Mouse (Mus musculus) layer of hippocampus, adult 2 months (tissue): Measurements from ENCODE around the gene Clptm1. TPM values are rescaled to one million over a fixed set of nuclear protein-coding genes. Genes with fewer than 3 reads are reported as not detected.

Experiments
- DNase-seq, 2 experiments: peaks; one replicate each; pipeline ENCODE4 v3.0.0; 2022; ENCODE audit warnings: low spot score in 2 of 2
- H3K27ac ChIP-seq: fragments of 200-600 bp; 2 replicates; pipeline ENCODE4 v1.8.1; 2022
- H3K4me3 ChIP-seq: fragments of 200-600 bp; 2 replicates; pipeline ENCODE4 v1.8.1; 2022; ENCODE audit warnings: mild to moderate bottlenecking
- CTCF ChIP-seq: fragments of 200-600 bp; conservative IDR thresholded peaks from 2 replicates; pipeline ENCODE4 v1.8.1; 2022; ENCODE audit warnings: antibody characterized with exemption, mild to moderate bottlenecking, moderate library complexity
- total RNA-seq, 2 experiments: library from RNA; stranded (reverse); gene quantifications; 2 replicates each; pipeline ENCODE4 v1.2.3; 2021

Gene Clptm1
- total RNA-seq, 2 experiments from 2014 or later = 136 to 151 TPM

DNA sequence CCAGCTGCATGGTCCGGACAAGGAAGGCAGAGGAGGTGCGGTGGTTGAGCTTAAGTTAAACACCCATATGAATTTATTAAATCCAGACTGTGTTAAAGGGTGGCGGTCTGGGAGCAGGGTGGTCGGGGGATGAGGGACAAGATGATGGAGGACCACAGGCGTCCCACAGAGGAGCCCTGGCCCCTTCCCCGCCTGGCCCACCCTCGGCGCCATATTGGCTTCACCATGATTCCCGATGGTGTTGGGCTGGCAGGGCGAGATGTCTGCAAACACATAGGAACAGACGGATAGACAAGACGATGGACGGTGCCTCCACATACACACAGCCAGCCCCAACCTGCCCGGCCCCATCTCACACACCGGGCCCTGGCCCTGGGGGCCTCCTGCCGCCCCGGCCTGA is 31.6 kb downstream of the Clptm1 start:
- no peak overlapping the region for H3K4me3 ChIP-seq
- TF ChIP-seq CTCF = no peak

DNA sequence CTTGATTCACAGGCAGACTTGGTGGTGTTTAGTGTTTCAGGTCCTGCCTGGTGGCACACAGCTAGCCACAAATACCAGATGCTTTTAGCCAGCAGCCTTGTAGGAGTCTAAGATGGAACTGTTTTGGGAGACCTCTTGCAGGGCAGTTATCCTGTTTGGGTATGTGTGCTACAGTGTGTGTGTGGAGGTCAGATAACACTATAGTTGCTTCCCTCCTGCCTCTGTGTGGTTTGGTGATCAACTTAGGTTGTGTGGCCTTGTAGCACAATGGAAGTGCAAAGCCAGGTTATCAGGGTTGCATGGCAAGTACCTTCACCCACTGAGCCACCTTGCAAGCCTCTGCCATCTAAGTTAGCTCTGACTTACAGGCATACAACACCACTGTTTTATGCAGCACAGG is 32.1 kb downstream of the Clptm1 start:
- no peak for TF ChIP-seq CTCF
- Histone ChIP-seq H3K27ac (no peak overlapping the region), H3K4me3 (no peak overlapping the region)
- DNase-seq = no peak

More for the DNA sequence above, 31.6 kb downstream of the Clptm1 start:
- no peak overlapping the region for H3K27ac ChIP-seq
- no peak for DNase-seq

DNA sequence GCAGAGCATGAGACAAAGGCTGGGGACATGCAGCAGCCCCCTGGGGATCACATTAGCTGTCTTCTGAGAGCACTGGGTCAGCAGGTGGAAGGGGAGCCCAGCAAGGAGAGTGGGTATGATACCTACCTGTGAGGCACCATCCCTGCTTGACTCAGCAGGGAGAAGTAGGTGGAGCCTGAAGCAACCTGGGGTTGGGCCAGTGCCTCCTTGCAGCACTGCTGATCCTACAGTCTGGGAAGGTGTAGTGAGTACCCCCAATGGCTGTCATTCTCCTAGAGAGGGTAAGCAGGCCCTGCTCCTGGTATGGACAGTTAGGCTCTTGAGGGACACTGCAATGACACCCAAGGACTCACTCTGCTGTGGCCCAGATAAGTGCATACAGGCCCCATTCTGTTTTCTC is 32.6 kb downstream of the Clptm1 start:
- H3K4me3 ChIP-seq = no peak overlapping the region
- no peak overlapping the region for H3K27ac ChIP-seq
- no peak for TF ChIP-seq CTCF
- no peak for DNase-seq

DNA sequence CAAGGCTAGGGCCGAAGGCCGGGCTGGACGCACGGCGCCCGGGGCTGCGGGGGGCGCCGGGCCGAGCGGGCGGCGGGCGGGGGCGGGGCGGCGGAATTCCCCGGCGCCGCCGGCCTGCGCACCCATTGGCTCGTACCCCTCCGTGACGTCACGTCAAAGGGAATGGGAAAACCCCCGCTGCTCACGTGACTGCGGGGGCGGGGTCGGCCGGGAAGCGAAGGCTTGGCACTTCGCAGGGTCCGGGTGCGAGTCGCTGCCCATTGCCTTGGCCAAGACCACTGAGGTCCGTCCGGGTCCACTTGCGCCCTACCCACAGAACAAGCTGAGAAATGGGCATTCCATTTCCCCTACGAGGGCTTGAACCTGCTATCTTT is 35.5 kb downstream of the Clptm1 start, which contains the start of gene Relb:
Gene Relb (minus strand): TSS at position 78 of the 374 bp plus-strand sequence.
- peak; percentile 87 to 93 for DNase-seq
- peak within 1 kb of the TSS; percentile 86 for H3K27ac ChIP-seq
- peak within 1 kb of the TSS; percentile 91 for H3K4me3 ChIP-seq
- TF ChIP-seq CTCF = no peak

DNA sequence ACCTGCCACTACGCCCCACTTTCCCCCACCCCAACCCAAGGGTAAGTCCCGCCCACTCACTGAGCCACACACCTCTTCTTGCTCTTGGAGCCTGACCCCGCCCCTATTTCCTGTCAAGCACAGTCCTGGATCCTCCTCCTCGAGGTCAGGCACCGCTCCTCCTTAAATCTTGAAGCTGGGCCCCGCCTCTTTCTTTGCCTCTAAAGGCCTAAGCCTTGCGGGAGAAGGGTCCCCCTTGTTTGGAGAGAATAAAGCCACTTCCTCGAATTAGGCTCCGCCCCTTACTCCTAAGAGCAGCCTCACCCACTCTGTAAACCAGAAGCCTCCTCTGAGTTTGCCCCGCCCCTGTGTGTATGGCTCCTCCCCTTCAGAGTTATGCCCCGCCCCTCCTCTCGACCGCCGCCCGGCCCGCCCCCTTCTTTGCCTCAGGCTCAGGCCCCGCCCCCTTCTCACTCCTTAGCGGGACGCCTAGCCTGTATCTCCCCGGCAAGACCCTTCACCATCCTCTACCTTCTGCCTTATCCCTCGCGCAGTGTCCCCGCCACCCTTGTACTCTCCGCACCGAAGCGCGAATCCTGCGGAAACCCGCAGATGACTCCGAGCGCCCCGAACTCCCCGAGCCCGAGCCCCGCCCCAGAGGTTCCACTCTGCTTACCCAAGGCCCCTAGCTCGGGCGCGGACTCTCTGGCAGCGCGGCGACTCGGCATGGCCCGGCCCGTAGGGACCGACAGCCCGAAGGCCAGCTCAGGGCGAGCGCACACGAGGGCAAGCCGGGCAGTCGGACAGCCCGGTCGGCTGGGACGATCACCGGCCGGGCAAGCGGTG is 36.1 kb downstream of the Clptm1 start:
- Histone ChIP-seq H3K27ac (peak overlapping the region; percentile 86), H3K4me3 (peak overlapping the region; percentile 91)
- DNase-seq = peak; percentile 82 to 90
- no peak for TF ChIP-seq CTCF

DNA sequence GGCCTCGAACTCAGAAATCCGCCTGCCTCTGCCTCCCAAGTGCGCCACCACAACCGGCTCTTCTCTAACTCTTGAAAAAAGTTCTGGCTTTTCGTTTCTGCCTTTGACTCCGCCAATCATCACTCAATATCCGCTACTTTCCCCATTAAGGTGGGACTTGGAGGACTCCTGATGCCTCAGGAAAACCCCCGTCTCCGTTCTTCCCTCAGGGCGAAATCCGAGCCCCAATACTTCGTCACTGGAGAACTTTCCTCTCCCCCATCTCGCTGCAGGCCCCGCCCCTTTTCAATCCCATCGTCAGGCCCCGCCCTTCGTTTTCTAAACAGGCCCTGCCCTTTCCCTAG is 36.7 kb downstream of the Clptm1 start:
- no peak for TF ChIP-seq CTCF
- no peak for DNase-seq
- Histone ChIP-seq H3K27ac (peak overlapping the region; percentile 86; the same call in 1 of the 2 replicates), H3K4me3 (peak overlapping the region; percentile 91)

DNA sequence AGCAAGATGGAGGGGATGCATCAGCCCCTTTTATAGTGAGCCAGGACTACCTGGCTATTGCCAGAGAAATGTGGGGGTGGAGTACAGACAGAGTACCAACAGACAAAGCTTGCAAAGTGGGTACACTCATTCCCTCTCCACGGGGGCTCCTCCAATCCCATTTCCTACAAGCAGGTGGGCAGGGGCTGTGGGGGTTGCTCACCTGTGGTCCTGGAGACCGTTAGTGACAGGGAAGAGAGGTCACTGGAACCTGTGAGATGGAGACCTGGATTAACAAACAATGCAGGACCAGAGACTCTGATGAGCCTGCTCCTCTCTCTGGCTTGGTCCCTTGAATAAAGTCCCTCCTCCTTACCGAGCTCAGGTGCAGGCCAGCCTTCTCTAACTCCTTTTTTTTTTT is 37.1 kb downstream of the Clptm1 start:
- Histone ChIP-seq H3K27ac (no peak overlapping the region), H3K4me3 (0 out of 2 replicates have a peak overlapping the region, but pooled peaks have one; percentile 91)
- TF ChIP-seq CTCF = no peak
- DNase-seq = no peak

DNA sequence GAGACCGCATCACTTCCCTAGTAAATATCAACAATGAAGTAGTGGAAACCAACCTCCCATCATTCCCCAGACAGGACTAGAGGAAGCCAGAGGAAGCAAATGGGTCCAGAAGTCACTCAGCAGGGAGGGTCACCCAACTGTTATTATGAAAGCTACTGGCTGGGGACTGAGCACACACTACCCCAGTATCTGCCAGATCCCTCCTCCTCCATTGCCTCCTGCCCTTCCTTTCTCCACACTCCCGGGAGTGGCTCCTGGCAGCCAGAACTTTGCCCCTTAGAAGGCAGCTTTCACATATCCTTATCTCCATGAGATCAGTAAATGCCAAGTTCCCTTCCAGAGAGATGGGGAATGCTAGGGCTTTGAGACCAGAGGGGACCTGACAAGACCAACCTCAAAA is 41.4 kb downstream of the Clptm1 start:
- no peak overlapping the region for H3K4me3 ChIP-seq
- no peak for DNase-seq
- TF ChIP-seq CTCF = no peak
- H3K27ac ChIP-seq = no peak overlapping the region

DNA sequence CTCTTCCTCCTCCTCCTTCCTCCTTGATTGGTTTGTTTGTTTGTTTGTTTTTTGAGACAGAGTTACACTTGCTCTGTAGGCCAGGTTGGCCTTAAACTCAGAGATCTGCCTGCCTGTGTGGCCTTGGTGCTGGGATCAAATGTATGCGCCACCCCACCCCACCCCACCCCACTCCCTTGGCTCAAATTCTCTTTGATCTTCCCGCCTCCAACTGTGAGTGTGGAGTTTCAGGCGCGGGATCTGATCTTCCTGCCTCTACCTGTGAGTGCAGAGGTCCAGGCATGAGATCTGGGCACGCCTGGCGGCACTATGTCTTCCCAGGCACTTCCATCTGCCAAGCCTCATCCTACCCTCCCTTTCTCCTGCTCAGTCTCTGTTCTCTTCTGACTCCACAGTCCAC is 42.6 kb downstream of the Clptm1 start:
- no peak for DNase-seq
- Histone ChIP-seq H3K27ac (no peak overlapping the region), H3K4me3 (no peak overlapping the region)
- no peak for TF ChIP-seq CTCF

DNA sequence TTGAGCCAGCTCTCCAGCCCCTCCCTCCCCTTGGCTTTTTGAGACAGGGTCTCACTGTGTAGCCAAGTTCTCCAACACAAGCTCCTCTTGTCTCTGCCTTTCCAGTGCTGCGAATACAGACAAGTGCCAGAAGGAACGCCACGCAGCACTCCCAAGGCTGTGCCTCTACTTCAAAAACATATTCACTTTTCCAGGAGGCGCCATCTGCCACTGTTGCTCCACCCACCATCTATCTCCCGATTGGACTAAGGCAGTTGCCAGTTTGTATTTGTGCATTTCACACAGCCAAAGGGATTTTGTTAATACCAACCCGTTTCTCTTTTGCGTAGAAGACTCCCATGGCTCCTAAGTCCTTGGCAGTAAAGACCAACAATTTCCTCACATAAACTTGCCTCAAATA is 44.0 kb downstream of the Clptm1 start:
- Histone ChIP-seq H3K4me3 (no peak overlapping the region), H3K27ac (peak overlapping the region; percentile 77)
- peak; percentile 63 to 87 for DNase-seq
- TF ChIP-seq CTCF = no peak

DNA sequence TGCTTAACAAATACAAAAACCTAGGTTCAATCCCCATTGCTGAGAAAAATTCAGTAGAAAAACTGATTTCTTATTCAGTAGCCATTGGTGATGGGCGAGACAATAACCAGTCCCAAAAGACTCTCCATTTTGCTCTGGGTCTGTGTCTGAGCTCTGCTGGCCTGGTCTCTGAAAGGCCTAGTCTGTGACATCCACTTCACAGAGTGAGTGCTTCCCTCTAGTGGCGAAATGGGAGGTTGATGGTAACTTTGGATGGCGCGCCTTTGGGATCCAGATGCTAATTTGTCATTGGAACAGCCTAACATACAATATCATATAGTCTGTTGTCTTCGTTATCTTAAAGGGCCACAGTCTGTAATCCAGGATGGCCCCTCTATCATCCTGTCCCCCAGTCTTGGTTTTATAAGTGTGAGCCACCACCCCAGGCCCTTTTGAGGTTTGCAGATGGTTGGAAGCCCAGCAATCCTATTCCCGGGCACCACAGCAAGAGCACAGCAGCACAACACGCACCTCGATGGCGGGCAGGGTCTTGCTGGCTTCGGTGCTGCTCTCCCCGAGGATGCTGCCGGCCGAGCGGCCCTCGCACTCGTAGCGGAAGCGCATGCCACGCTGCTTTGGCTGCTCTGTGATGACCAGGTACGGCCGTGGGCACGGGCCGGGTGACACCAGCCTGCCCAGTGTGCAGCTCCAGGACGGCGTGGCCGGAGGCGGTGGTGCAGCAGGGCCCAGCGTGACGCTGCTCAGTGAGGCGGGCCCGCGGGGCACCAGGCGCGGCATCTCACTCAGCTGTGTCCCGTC is 45.6 kb downstream of the Clptm1 start:
- peak; percentile 90 for TF ChIP-seq CTCF
- DNase-seq = peak; percentile 58 to 75
- Histone ChIP-seq H3K27ac (peak overlapping the region; percentile 77), H3K4me3 (peak overlapping the region; percentile 29; the same call in 1 of the 2 replicates)

DNA sequence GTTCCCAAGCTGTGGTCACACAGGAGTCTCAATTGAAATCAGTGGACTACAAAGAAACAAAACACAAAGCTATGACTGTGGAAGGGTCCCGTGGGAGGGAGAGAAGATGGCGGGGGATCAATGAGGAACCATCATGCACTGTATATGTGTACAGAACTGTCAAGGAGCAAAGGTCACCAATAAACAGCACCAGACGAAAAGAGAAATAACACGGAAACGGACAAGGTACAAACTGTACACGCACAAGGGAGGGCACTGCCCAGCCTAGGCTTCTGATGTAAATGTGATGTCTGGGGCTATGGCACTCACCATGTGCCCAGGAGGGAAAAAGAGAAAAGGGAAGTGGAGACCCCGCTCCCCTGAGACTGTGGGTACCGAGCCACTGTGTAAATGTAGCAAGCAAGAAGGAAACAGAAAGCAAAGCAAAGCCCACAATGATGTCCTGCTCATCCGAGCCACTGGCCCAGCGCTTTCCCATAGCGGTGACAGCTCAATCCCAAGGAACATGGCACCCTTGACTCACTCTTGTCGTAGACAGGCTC is 49.7 kb downstream of the Clptm1 start:
- H3K4me3 ChIP-seq = no peak overlapping the region
- H3K27ac ChIP-seq = no peak overlapping the region
- TF ChIP-seq CTCF = no peak
- DNase-seq = no peak

DNA sequence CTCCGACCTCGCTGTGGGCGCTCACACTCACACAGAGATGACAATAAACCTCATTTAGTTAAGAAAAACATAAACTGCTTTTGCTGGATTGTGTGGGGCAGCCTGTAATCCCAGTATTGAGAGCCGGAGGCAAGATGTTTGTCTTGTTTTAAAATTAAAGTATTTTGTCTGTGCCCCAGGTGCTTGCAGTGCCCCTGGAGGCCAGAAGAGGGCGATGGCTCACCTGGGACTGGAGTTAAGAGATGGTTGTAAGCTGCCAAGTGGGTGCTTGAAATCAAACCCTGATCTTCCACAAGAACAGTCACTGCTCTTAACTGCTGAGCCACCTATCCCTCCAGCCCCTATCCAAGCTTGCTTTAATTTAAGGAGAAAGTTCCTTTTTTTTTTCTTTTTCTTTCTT is 53.9 kb downstream of the Clptm1 start:
- TF ChIP-seq CTCF = peak; percentile 54
- Histone ChIP-seq H3K27ac (no peak overlapping the region), H3K4me3 (no peak overlapping the region)
- DNase-seq = no peak
